Mouse (Mus musculus) forebrain, embryonic 14.5 days (tissue): ENCODE data around the gene Pgap1. TPM values are rescaled to one million over a fixed set of nuclear protein-coding genes. Genes with fewer than 3 reads are reported as not detected.
A peak's percentile ranks its signal among the peaks of the same experiment; 100 is the strongest.

Experiments used
- ATAC-seq: fragments of 200-750 bp; cut with Nextera tagmentation; 2 replicates; pipeline ENCODE4 v1.8.0; 2017; ENCODE audit warnings: mild to moderate bottlenecking, moderate library complexity
- DNase-seq: peaks from one replicate; pipeline ENCODE4 v3.0.0-alpha.2; 2015; ENCODE audit warnings: low spot score
- H3K27ac ChIP-seq: fragments of 300-500 bp; sonication (generic); 2 replicates; pipeline ENCODE4 v1.5.1; 2014; ENCODE audit warnings: low read depth, mild to moderate bottlenecking, control low read depth, low read length, moderate library complexity
- H3K27me3 ChIP-seq: fragments of 300-500 bp; sonication (generic); replicated peaks from 2 replicates; pipeline ENCODE4 v1.6.1; 2014; ENCODE audit warnings: low read length, control low read depth, mixed read lengths; ENCODE audit not compliant: control insufficient read depth, insufficient read depth
- H3K36me3 ChIP-seq: fragments of 300-500 bp; sonication (generic); 2 replicates; pipeline ENCODE4 v1.6.1; 2014; ENCODE audit warnings: low read length, control low read depth; ENCODE audit not compliant: control insufficient read depth, insufficient read depth
- H3K4me1 ChIP-seq: fragments of 300-500 bp; sonication (generic); 2 replicates; pipeline ENCODE4 v1.6.1; 2014; ENCODE audit warnings: antibody characterized with exemption, low read length, control low read depth; ENCODE audit not compliant: control insufficient read depth, insufficient read depth
- H3K4me2 ChIP-seq: fragments of 300-500 bp; sonication (generic); 2 replicates; pipeline ENCODE4 v1.6.1; 2014; ENCODE audit warnings: mild to moderate bottlenecking, control low read depth, low read length
- H3K4me3 ChIP-seq: fragments of 300-500 bp; sonication (generic); 2 replicates; pipeline ENCODE4 v1.5.1; 2014; ENCODE audit warnings: low read depth, low read length, control low read depth
- H3K9ac ChIP-seq: fragments of 300-500 bp; sonication (generic); 2 replicates; pipeline ENCODE4 v1.6.1; 2014; ENCODE audit warnings: mild to moderate bottlenecking, low read length, control low read depth, moderate library complexity
- H3K9me3 ChIP-seq: fragments of 300-500 bp; sonication (generic); replicated peaks from 2 replicates; pipeline ENCODE4 v1.6.1; 2016; ENCODE audit warnings: low read length, control low read depth, mixed read lengths; ENCODE audit not compliant: control insufficient read depth
- WGBS: fragments of 180-500 bp; shearing (Covaris S2); extraction: QIAGEN DNeasy Blood & Tissue Kit; methylation state at CpG from one replicate; pipeline ENCODE4 v1.1.7; 2014; 5-methylcytosine and 5-hydroxymethylcytosine counted together
- polyA plus RNA-seq: library from polyadenylated mRNA; unstranded; fragments of >200 nt; fragmentation: Nextera tagmentation; extraction: Ambion mirVana; gene quantifications from 2 replicates; pipeline ENCODE4 v1.2.1, GENCODE M21; 2014

Gene Pgap1
- polyA plus RNA-seq, 1 experiment from 2014 or later, result 33.3 TPM

GRCm38 (mm10) chr1:54585278-54585846 is 27.9 kb upstream of the Pgap1 start:
- Histone ChIP-seq H3K9me3 (no peaks in the 10 kb centered on the region), H3K9ac (no peak overlapping the region), H3K4me2 (peak overlapping the region; percentile 20; the same call in 1 of the 2 replicates), H3K27me3 (no peaks in the 10 kb centered on the region), H3K4me1 (peaks cover 10% of the 10 kb centered on the region), H3K27ac (0 out of 2 replicates have a peak overlapping the region, but pooled peaks have one; percentile 11), H3K4me3 (no peak overlapping the region), H3K36me3 (no peaks in the 10 kb centered on the region)
- DNase-seq (peak; percentile 41), ATAC-seq (peak; percentile 61)
- WGBS, result 3% methylated on average over 9 of the region's 9 CpGs

DNA sequence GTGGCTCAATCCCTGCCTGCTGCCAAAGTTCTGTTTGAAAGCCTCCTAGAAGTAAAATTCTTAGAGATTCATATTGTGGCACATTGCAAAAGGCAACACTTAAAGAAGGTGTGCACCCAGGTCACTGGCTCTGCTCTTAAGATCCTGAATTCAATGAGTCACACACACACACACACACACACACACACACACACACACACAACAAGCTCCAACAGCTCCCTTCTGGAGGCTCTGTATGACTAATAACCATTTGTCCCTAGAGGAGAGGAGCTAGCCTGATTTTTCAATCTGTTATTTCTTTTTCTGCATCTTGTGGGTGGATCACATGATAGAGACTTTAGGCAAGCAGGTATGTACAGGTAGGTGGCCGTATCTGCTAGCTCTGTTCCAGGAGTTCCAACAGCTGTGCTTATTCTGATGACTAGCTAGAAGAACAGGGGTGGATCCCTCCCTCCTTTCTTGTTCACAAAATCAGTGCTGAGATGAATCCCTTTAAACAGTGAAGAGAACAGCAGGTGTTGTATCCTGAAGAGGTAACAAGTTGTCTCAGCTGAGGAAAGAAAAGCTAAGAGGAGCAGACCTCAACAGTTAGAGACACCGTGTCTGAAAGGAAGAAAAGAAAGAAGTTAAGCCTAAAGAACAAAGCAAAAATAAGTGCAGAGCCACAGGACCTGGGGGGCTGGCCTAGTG is 27.2 kb upstream of the Pgap1 start:
- no peak overlapping the region for H3K9ac ChIP-seq
- peaks cover 10% of the 10 kb centered on the region for H3K4me1 ChIP-seq
- 42% methylated on average over 2 of the region's 2 CpGs for WGBS
- H3K4me2 ChIP-seq, result no peak overlapping the region
- H3K9me3 ChIP-seq, result no peaks in the 10 kb centered on the region
- DNase-seq (no peak), ATAC-seq (peak; percentile 36; the same call in 1 of the 2 replicates)
- no peak overlapping the region for H3K4me3 ChIP-seq
- H3K27me3 ChIP-seq, result no peaks in the 10 kb centered on the region
- H3K36me3 ChIP-seq, result no peaks in the 10 kb centered on the region
- no peak overlapping the region for H3K27ac ChIP-seq

GRCm38 (mm10) chr1:54578358-54579184 is 21.1 kb upstream of the Pgap1 start:
- peak; percentile 93 for DNase-seq
- ATAC-seq, result peak; percentile 81
- Histone ChIP-seq H3K9ac (peak overlapping the region; percentile 29; the same call in 1 of the 2 replicates), H3K4me1 (peaks cover 8% of the 10 kb centered on the region; the same call in 1 of the 2 replicates), H3K9me3 (no peaks in the 10 kb centered on the region), H3K36me3 (no peaks in the 10 kb centered on the region), H3K4me3 (no peak overlapping the region), H3K4me2 (peak overlapping the region; percentile 33), H3K27me3 (no peaks in the 10 kb centered on the region), H3K27ac (0 out of 2 replicates have a peak overlapping the region, but pooled peaks have one; percentile 35)
- 14% methylated on average over 8 of the region's 8 CpGs for WGBS

DNA sequence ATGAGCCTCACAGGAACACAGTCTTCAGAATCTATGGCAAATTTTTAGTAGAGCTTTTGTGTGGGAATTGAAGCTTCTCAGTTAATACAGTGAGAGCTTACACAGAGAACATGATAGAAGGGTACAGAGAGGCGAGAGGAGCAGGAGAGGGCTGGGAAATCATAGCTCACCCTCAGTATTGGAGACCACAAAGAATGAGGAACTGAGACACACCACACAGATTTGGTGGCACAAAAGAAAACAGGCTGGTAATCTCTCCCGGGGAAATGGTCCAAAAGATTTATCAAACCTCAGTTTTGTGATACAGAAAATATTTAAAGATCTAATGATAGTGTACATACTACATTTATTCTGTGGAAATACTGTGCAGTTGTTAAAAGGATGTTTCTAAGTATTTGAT is 11.6 kb upstream of the Pgap1 start:
- Histone ChIP-seq H3K9me3 (no peaks in the 10 kb centered on the region), H3K9ac (no peak overlapping the region), H3K36me3 (no peaks in the 10 kb centered on the region), H3K27me3 (no peaks in the 10 kb centered on the region), H3K4me1 (no peaks in the 10 kb centered on the region), H3K4me2 (no peak overlapping the region), H3K4me3 (no peak overlapping the region), H3K27ac (no peak overlapping the region)
- 73% methylated on average over 2 of the region's 2 CpGs for WGBS
- ATAC-seq (no peak), DNase-seq (no peak)

GRCm38 (mm10) chr1:54563923-54564322 is 6.4 kb upstream of the Pgap1 start:
- Histone ChIP-seq H3K9ac (no peak overlapping the region), H3K36me3 (no peaks in the 10 kb centered on the region), H3K4me1 (no peaks in the 10 kb centered on the region), H3K4me3 (no peak overlapping the region), H3K9me3 (no peaks in the 10 kb centered on the region), H3K4me2 (no peak overlapping the region), H3K27ac (no peak overlapping the region), H3K27me3 (no peaks in the 10 kb centered on the region)
- WGBS, result 93% methylated on average over 6 of the region's 6 CpGs
- no peak for DNase-seq
- no peak for ATAC-seq

- peaks cover 6% of the 10 kb centered on the region for H3K4me1 ChIP-seq
- H3K27ac ChIP-seq, result peak overlapping the region; percentile 88
- no peaks in the 10 kb centered on the region for H3K9me3 ChIP-seq
- no peaks in the 10 kb centered on the region for H3K27me3 ChIP-seq
- H3K4me3 ChIP-seq, result peak overlapping the region; percentile 71
- peak overlapping the region; percentile 86 for H3K9ac ChIP-seq
- no peak for ATAC-seq
- WGBS, result under 1% methylated on average over 18 of the region's 18 CpGs
- H3K4me2 ChIP-seq, result peak overlapping the region; percentile 64
- peak; percentile 63 for DNase-seq
- no peaks in the 10 kb centered on the region for H3K36me3 ChIP-seq
Observed at GRCm38 (mm10) chr1:54556586-54557221, 780 bp downstream of the Pgap1 start.

DNA sequence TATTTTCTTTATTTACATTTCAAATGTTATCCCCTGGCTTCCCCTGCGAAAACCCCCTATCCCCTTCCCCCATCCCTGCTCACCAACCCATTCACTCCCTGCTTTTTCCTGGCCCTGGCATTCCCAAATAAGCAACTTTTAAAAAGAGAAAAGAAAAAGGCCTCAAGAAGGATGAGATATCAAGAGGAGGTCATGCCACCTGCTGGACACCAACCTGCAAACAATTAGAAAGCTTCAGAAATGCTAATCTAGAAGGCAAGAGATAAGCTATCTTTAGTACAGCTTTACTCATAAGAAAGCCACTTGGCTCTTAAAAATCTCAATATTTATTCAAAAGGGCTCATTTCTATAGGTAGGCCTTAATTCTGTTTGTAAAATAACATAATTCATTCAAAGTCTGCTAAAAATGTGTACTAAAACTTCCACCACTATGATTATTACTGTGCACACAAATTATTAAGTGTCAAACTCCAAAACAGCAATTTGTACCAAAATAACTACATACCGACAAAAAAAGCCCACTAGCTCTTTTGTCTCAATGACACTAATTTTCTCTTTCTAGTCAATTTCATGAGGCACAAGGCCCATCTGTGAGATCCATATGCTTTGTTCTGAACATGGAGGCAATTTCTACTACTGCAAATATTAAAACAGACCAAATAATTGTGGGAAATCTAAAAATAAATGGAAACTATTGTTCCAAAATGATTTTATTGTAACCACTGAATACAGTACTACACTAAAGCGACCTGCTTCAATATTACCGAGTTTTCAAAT is 1.9 kb downstream of the Pgap1 start:
- ATAC-seq, result no peak
- Histone ChIP-seq H3K4me1 (peaks cover 6% of the 10 kb centered on the region), H3K9me3 (no peaks in the 10 kb centered on the region), H3K27me3 (no peaks in the 10 kb centered on the region), H3K4me2 (peak overlapping the region; percentile 64), H3K4me3 (peak overlapping the region; percentile 26), H3K27ac (no peak overlapping the region), H3K36me3 (peaks cover 2% of the 10 kb centered on the region; the same call in 1 of the 2 replicates), H3K9ac (peak overlapping the region; percentile 35; the same call in 1 of the 2 replicates)
- peak; percentile 36 for DNase-seq
- 21% methylated on average over 4 of the region's 4 CpGs for WGBS

- H3K27ac ChIP-seq, result no peak overlapping the region
- H3K4me1 ChIP-seq, result peaks cover 6% of the 10 kb centered on the region
- peaks cover 27% of the 10 kb centered on the region for H3K36me3 ChIP-seq
- H3K9ac ChIP-seq, result no peak overlapping the region
- no peaks in the 10 kb centered on the region for H3K27me3 ChIP-seq
- no peak overlapping the region for H3K4me3 ChIP-seq
- no peak for ATAC-seq
- no peak overlapping the region for H3K4me2 ChIP-seq
- no peaks in the 10 kb centered on the region for H3K9me3 ChIP-seq
- DNase-seq, result no peak
- WGBS, result 94% methylated on average over 2 of the region's 2 CpGs
Observed at GRCm38 (mm10) chr1:54552621-54553020, 4.9 kb downstream of the Pgap1 start.
